ENCODE assay signal across 18 mouse cellular contexts in the genomic region with DNA sequence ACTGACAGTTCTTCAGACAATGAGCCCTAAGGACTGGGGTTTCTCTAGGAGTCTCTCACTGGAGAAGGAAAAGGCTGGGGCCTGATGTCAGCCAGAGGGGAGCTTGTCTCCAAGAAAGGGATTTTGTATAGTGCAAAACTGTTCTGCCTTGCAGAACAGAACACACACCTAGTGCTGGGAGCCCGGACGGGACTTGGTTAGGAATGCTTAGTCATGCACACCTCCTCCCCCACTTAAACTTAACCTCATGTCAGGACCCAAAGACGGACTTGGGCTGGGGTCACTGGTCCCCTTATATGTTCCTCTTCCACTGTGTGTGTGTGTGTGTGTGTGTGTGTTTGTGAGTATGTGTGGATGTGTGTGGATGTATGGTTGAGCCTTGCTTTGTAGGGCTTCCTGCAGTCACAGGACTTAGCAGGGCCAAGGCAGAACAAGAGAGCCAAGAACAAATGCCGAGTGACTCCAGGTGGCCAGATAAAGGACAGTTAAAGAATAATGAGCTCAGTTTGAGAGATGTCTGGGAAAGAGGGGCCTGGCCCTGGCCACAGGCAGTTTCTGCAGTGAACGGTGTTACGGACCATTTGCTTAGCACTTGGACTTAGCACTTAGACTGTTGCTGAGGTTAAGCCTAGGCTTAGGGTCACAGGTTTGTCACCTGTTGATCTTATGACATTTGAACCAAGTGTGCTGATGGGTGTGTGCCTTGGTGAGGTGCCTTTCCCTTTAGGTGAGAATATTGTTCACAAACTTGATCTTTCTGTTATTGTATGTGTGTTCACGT. TPM values are rescaled to one million over a fixed set of nuclear protein-coding genes. Genes with fewer than 3 reads are reported as not detected.
A peak's percentile ranks its signal among the peaks of the same experiment; 100 is the strongest.
DNase-seq lines count a peak whose midpoint lies in the region; ATAC-seq lines count a peak whose summit lies in the region.
"Had no signal": no experiment of that assay in that cellular context is flagged by ENCODE, and none has a peak within 500 bp of the region (broad histone marks: within the 10 kb centered on the region; RNA-seq: fewer than 3 reads in every experiment).

No protein-coding gene starts in this region.

- no peak overlapping the region for H3K4me2 ChIP-seq in hindbrain, embryonic 12.5 days (replicated peaks)
- H3K4me2 ChIP-seq: hindbrain, embryonic 15.5 days had no signal

- H3K9ac ChIP-seq in hindbrain, embryonic 12.5 days: no peak overlapping the region
- H3K9ac ChIP-seq: hindbrain, embryonic 15.5 days; liver, embryonic 14.5 days had no signal

- no peaks in the 10 kb centered on the region for H3K36me3 ChIP-seq in hindbrain, embryonic 12.5 days
- no peaks in the 10 kb centered on the region for H3K36me3 ChIP-seq in midbrain, embryonic 10.5 days
- H3K36me3 ChIP-seq: embryonic facial prominence, embryonic 10.5 days; G1E; hindbrain, embryonic 15.5 days had no signal

- H3K27me3 ChIP-seq in hindbrain, embryonic 12.5 days: no peaks in the 10 kb centered on the region
- H3K27me3 ChIP-seq in midbrain, embryonic 10.5 days (ENCODE audit: low read depth, poor library complexity, severe bottlenecking): no peaks in the 10 kb centered on the region
- H3K27me3 ChIP-seq: hindbrain, embryonic 15.5 days had no signal

- H3K4me3 ChIP-seq in hindbrain, embryonic 12.5 days: no peak overlapping the region
- no peak overlapping the region for H3K4me3 ChIP-seq in midbrain, embryonic 10.5 days
- H3K4me3 ChIP-seq: embryonic facial prominence, embryonic 10.5 days; hindbrain, embryonic 15.5 days had no signal

- DNase-seq in 416B (ENCODE audit: low read depth) (peak; percentile 45), R1 (ENCODE audit: low read depth, low spot score) (peak; percentile 37)
- peak; percentile 39 to 40 for DNase-seq in kidney, adult 8-10 months
- peak; percentile 23 to 49 for DNase-seq in kidney, postnatal 25 days
- DNase-seq in midbrain, embryonic 10.5 days (ENCODE audit: low spot score): no peak
- DNase-seq: adrenal gland, adult 2 months; cerebellum, postnatal 25 days; layer of hippocampus, postnatal 36 days; left cerebral cortex, postnatal 4 days; thymus, adult 18-20 months had no signal

- no peak overlapping the region for H3K27ac ChIP-seq in hindbrain, embryonic 12.5 days
- H3K27ac ChIP-seq in midbrain, embryonic 10.5 days (replicated peaks): no peak overlapping the region
- H3K27ac ChIP-seq: embryonic facial prominence, embryonic 10.5 days; hindbrain, embryonic 15.5 days; liver, embryonic 14.5 days had no signal

- ATAC-seq in cerebellum, adult (ENCODE audit: insufficient number of reproducible peaks, low FRiP score, low TSS enrichment): no peak
- ATAC-seq in hindbrain, embryonic 12.5 days (ENCODE audit: low FRiP score): no peak
- ATAC-seq: forebrain, embryonic 14.5 days; midbrain, embryonic 16.5 days had no signal

- H3K4me1 ChIP-seq in hindbrain, embryonic 12.5 days: no peaks in the 10 kb centered on the region
- H3K4me1 ChIP-seq in midbrain, embryonic 10.5 days: no peaks in the 10 kb centered on the region
- H3K4me1 ChIP-seq: hindbrain, embryonic 15.5 days had no signal

- no peaks in the 10 kb centered on the region for H3K9me3 ChIP-seq in hindbrain, embryonic 12.5 days (replicated peaks)
- no peaks in the 10 kb centered on the region for H3K9me3 ChIP-seq in midbrain, embryonic 10.5 days (replicated peaks)
- H3K9me3 ChIP-seq: embryonic facial prominence, embryonic 10.5 days; G1E; hindbrain, embryonic 15.5 days had no signal

- 64% methylated on average over 7 of the region's 7 CpGs for WGBS in hindbrain, embryonic 12.5 days
- WGBS in midbrain, embryonic 10.5 days: 69% methylated on average over 7 of the region's 7 CpGs

RNA-seq across cellular contexts. Expression of gene Dglucy, which starts 15.8 kb away (rescaled TPM):
- 2.0 and 2.8 TPM in 2 replicates for polyA plus RNA-seq in hindbrain, embryonic 12.5 days (2016; fragmentation: Nextera tagmentation; extraction: Ambion mirVana)
- polyA plus RNA-seq in midbrain, embryonic 10.5 days (2016; fragmentation: Nextera tagmentation; extraction: Ambion mirVana): 0.06 and 0.10 TPM in 2 replicates
